Comparison of ENCODE assay signal across 10 mouse cellular contexts in genomic region chr4:97418616-97419015, GRCm38 (mm10).
DNase-seq lines count a peak whose midpoint lies in the region; ATAC-seq and TF ChIP-seq lines count a peak whose summit lies in the region.
"Had no signal": no experiment of that assay in that cellular context is flagged by ENCODE, and none has a peak within 500 bp of the region (broad histone marks: within the 10 kb centered on the region; RNA-seq: fewer than 3 reads in every experiment).

No protein-coding gene starts in this region.

- no peaks in the 10 kb centered on the region for H3K36me3 ChIP-seq in forebrain, embryonic 12.5 days (replicated peaks)
- H3K36me3 ChIP-seq in midbrain, postnatal 0 days (ENCODE audit: insufficient read depth, low read length), result no peaks in the 10 kb centered on the region
- H3K36me3 ChIP-seq: G1E had no signal

- no peaks in the 10 kb centered on the region for H3K27me3 ChIP-seq in forebrain, embryonic 12.5 days
- H3K27me3 ChIP-seq in midbrain, postnatal 0 days (ENCODE audit: insufficient read depth, low read length), result no peaks in the 10 kb centered on the region

- 18% methylated on average over 5 of the region's 5 CpGs for WGBS in forebrain, embryonic 12.5 days
- 21% methylated on average over 5 of the region's 5 CpGs for WGBS in midbrain, postnatal 0 days

- H3K4me1 ChIP-seq in forebrain, embryonic 12.5 days, result peaks cover 5% of the 10 kb centered on the region; the same call in 1 of the 2 replicates
- no peaks in the 10 kb centered on the region for H3K4me1 ChIP-seq in midbrain, postnatal 0 days (ENCODE audit: insufficient read depth, low read length)

- no peak overlapping the region for H3K4me3 ChIP-seq in forebrain, embryonic 12.5 days (replicated peaks)
- H3K4me3 ChIP-seq in midbrain, postnatal 0 days (ENCODE audit: low read depth, low read length), result no peak overlapping the region
- H3K4me3 ChIP-seq: myocyte had no signal

- no peaks in the 10 kb centered on the region for H3K9me3 ChIP-seq in forebrain, embryonic 12.5 days
- H3K9me3 ChIP-seq in midbrain, postnatal 0 days (ENCODE audit: low read length), result no peaks in the 10 kb centered on the region

- no peak for TF ChIP-seq CTCF in midbrain, postnatal 0 days (IDR thresholded peaks at IDR 0.05)

- H3K9ac ChIP-seq in forebrain, embryonic 12.5 days, result no peak overlapping the region; the same call in 1 of the 2 replicates
- no peak overlapping the region for H3K9ac ChIP-seq in midbrain, postnatal 0 days (replicated peaks; ENCODE audit: low read length, poor library complexity, severe bottlenecking)

- H3K27ac ChIP-seq in forebrain, embryonic 12.5 days, result peak overlapping the region; percentile 56
- H3K27ac ChIP-seq in midbrain, postnatal 0 days (ENCODE audit: low read depth, low read length), result no peak overlapping the region

- no peak overlapping the region for H3K4me2 ChIP-seq in forebrain, embryonic 12.5 days
- H3K4me2 ChIP-seq in midbrain, postnatal 0 days (ENCODE audit: low read depth, low read length, poor library complexity, severe bottlenecking), result no peak overlapping the region

- ATAC-seq in forebrain, embryonic 12.5 days (ENCODE audit: low FRiP score), result peak; percentile 72
- ATAC-seq in midbrain, postnatal 0 days (ENCODE audit: low FRiP score), result 0 out of 2 replicates have a peak, but pooled peaks have one; percentile 52
- ATAC-seq in erythroblast, adult 5-6 weeks (replicated peaks; ENCODE audit: low FRiP score, poor library complexity, severe bottlenecking), result no peak

- DNase-seq in Muller cell, postnatal 12 days (ENCODE audit: inconsistent ontology term), result peak; percentile 96
- DNase-seq in brain, embryonic 18.5 days (ENCODE audit: low read depth, low spot score), result peak; percentile 34
- DNase-seq in heart, postnatal 4 days, result peak; percentile 55
- peak; percentile 65 to 69 for DNase-seq in layer of hippocampus, postnatal 10 days (ENCODE audit: low spot score in 2 of 2)
- DNase-seq in midbrain, postnatal 0 days (ENCODE audit: low spot score), result peak; percentile 89
- DNase-seq in testis, postnatal 14 days (ENCODE audit: low spot score), result peak; percentile 55

Comparison
In these comparisons a context has a peak if more than half of its experiments do, and no peak if none do; other contexts are left out.
1. DNase-seq: peak in every context shown above with its lines; median percentile 96 in Muller cell, postnatal 12 days; 89 in midbrain, postnatal 0 days; 67 in layer of hippocampus, postnatal 10 days; 55 in heart, postnatal 4 days; 55 in testis, postnatal 14 days; 34 in brain, embryonic 18.5 days.